Mouse (Mus musculus) intestine, postnatal 0 days (tissue): Measurements from ENCODE around the gene Rnf168. TPM values are rescaled to one million over a fixed set of nuclear protein-coding genes. Genes with fewer than 3 reads are reported as not detected.
A peak's percentile ranks its signal among the peaks of the same experiment; 100 is the strongest.

Experiments
- ATAC-seq: fragments of 200-750 bp; cut with Nextera tagmentation; 2 replicates; pipeline ENCODE4 v1.8.0; 2017; ENCODE audit warnings: mild to moderate bottlenecking, moderate TSS enrichment, moderate library complexity
- H3K27ac ChIP-seq: fragments of 300-500 bp; sonication (generic); 2 replicates; pipeline ENCODE4 v1.5.1; 2014; ENCODE audit warnings: mild to moderate bottlenecking, low read depth, low read length, moderate library complexity
- H3K27me3 ChIP-seq: fragments of 300-500 bp; sonication (generic); replicated peaks from 2 replicates; pipeline ENCODE4 v1.6.1; 2014; ENCODE audit warnings: low read length, mixed read lengths; ENCODE audit not compliant: control insufficient read depth, insufficient read depth
- H3K36me3 ChIP-seq: fragments of 300-500 bp; sonication (generic); 2 replicates; pipeline ENCODE4 v1.6.1; 2014; ENCODE audit warnings: mild to moderate bottlenecking, moderate library complexity; ENCODE audit not compliant: control insufficient read depth, insufficient read depth
- H3K4me1 ChIP-seq: fragments of 300-500 bp; sonication (generic); replicated peaks from 2 replicates; pipeline ENCODE4 v1.6.1; 2014; ENCODE audit warnings: antibody characterized with exemption, low read length, mixed read lengths; ENCODE audit not compliant: control insufficient read depth, insufficient read depth
- H3K4me2 ChIP-seq: fragments of 300-500 bp; sonication (generic); replicated peaks from 2 replicates; pipeline ENCODE4 v1.6.1; 2014; ENCODE audit warnings: low read depth, mild to moderate bottlenecking, moderate library complexity
- H3K4me3 ChIP-seq: fragments of 300-500 bp; sonication (generic); 2 replicates; pipeline ENCODE4 v1.5.1; 2014; ENCODE audit warnings: low read depth, low read length
- H3K9ac ChIP-seq: fragments of 300-500 bp; sonication (generic); 2 replicates; pipeline ENCODE4 v1.6.1; 2014; ENCODE audit warnings: mild to moderate bottlenecking, low read depth, low read length
- H3K9me3 ChIP-seq: fragments of 300-500 bp; sonication (generic); 2 replicates; pipeline ENCODE4 v1.6.1; 2016; ENCODE audit warnings: mixed run types; ENCODE audit not compliant: control insufficient read depth
- CTCF ChIP-seq: sonication (generic); IDR thresholded peaks from 2 replicates; pipeline ENCODE4 v1.5.1; 2016; ENCODE audit warnings: low read depth, mild to moderate bottlenecking, control low read depth, antibody characterized with exemption, moderate library complexity
- WGBS: fragments of 180-500 bp; shearing (Covaris S2); extraction: QIAGEN DNeasy Blood & Tissue Kit; methylation state at CpG from one replicate; pipeline ENCODE4 v1.1.7; 2014; 5-methylcytosine and 5-hydroxymethylcytosine counted together
- polyA plus RNA-seq: library from polyadenylated mRNA; unstranded; fragments of >200 nt; fragmentation: Nextera tagmentation; extraction: Ambion mirVana; gene quantifications from 2 replicates; pipeline ENCODE4 v1.2.1, GENCODE M21; 2015

The Rnf168 gene
- polyA plus RNA-seq, 1 experiment from 2014 or later, result 11.9 TPM

GRCm38 (mm10) chr16:32332040-32332555 is 54.8 kb downstream of the Rnf168 start, which contains the start of gene Ubxn7:
Gene Ubxn7, plus strand, starts transcription at chr16:32332257.
- H3K36me3 ChIP-seq, result no peaks in the 10 kb centered on the region
- peak within 1 kb of the TSS; percentile 68 for H3K4me2 ChIP-seq
- peak within 1 kb of the TSS; percentile 92 for H3K27ac ChIP-seq
- H3K4me1 ChIP-seq, result no peaks in the 10 kb centered on the region
- H3K9ac ChIP-seq, result peak within 1 kb of the TSS; percentile 86
- peak; percentile 93 for ATAC-seq
- peak within 1 kb of the TSS; percentile 88 for H3K4me3 ChIP-seq
- 0 out of 2 replicates have a peak, but pooled peaks have one; percentile 5 for TF ChIP-seq CTCF
- no peaks in the 10 kb centered on the region for H3K9me3 ChIP-seq
- WGBS, result 0% methylated on average over 49 of the region's 52 CpGs
- H3K27me3 ChIP-seq, result no peaks in the 10 kb centered on the region

- no peaks in the 10 kb centered on the region for H3K27me3 ChIP-seq
- under 1% methylated on average over 48 of the region's 54 CpGs for WGBS
- ATAC-seq, result peak; percentile 51
- no peak for TF ChIP-seq CTCF
- H3K9ac ChIP-seq, result peak overlapping the region; percentile 86
- H3K27ac ChIP-seq, result peak overlapping the region; percentile 92
- no peaks in the 10 kb centered on the region for H3K9me3 ChIP-seq
- peak overlapping the region; percentile 88 for H3K4me3 ChIP-seq
- H3K4me1 ChIP-seq, result no peaks in the 10 kb centered on the region
- no peaks in the 10 kb centered on the region for H3K36me3 ChIP-seq
- peak overlapping the region; percentile 68 for H3K4me2 ChIP-seq
Observed at GRCm38 (mm10) chr16:32332556-32333511, 55.6 kb downstream of the Rnf168 start.

- no peaks in the 10 kb centered on the region for H3K27me3 ChIP-seq
- no peaks in the 10 kb centered on the region for H3K9me3 ChIP-seq
- no peak overlapping the region for H3K4me2 ChIP-seq
- no peak overlapping the region for H3K9ac ChIP-seq
- H3K27ac ChIP-seq, result no peak overlapping the region
- no peaks in the 10 kb centered on the region for H3K36me3 ChIP-seq
- no peak for ATAC-seq
- no peaks in the 10 kb centered on the region for H3K4me1 ChIP-seq
- TF ChIP-seq CTCF, result no peak
- 89% methylated on average over 5 of the region's 5 CpGs for WGBS
- no peak overlapping the region for H3K4me3 ChIP-seq
Observed at GRCm38 (mm10) chr16:32335146-32335545, 57.9 kb downstream of the Rnf168 start.

- H3K4me1 ChIP-seq, result no peaks in the 10 kb centered on the region
- no peaks in the 10 kb centered on the region for H3K9me3 ChIP-seq
- H3K36me3 ChIP-seq, result no peaks in the 10 kb centered on the region
- H3K4me2 ChIP-seq, result no peak overlapping the region
- no peak overlapping the region for H3K4me3 ChIP-seq
- TF ChIP-seq CTCF, result no peak
- 70% methylated on average over 7 of the region's 7 CpGs for WGBS
- ATAC-seq, result no peak
- H3K9ac ChIP-seq, result no peak overlapping the region
- no peak overlapping the region for H3K27ac ChIP-seq
- H3K27me3 ChIP-seq, result no peaks in the 10 kb centered on the region
Observed at GRCm38 (mm10) chr16:32336026-32336780, 58.9 kb downstream of the Rnf168 start.

GRCm38 (mm10) chr16:32337001-32337400 is 59.7 kb downstream of the Rnf168 start:
- H3K4me3 ChIP-seq, result no peak overlapping the region
- H3K4me2 ChIP-seq, result no peak overlapping the region
- H3K36me3 ChIP-seq, result no peaks in the 10 kb centered on the region
- ATAC-seq, result no peak
- no peak overlapping the region for H3K9ac ChIP-seq
- no peaks in the 10 kb centered on the region for H3K9me3 ChIP-seq
- no peak for TF ChIP-seq CTCF
- no peaks in the 10 kb centered on the region for H3K27me3 ChIP-seq
- no peak overlapping the region for H3K27ac ChIP-seq
- no peaks in the 10 kb centered on the region for H3K4me1 ChIP-seq

DNA sequence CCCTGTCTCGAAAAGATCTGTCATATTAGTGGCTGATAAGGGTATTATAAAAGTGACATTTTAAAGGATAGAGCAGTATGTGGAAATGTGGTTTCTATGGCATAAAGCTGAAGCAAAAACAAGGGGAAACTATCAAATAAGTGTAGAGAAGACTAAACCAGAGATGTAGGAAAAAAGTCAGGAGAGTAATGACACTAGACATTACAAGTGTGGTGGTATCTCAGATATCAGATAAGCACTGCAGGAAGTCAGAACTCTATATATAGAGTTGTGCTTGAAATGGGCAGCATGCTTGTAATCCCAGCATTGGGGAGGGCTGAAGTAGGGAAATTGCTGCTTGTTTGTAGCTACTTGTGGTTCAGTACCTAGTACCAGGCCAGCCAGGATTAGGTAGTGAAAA is 63.2 kb downstream of the Rnf168 start:
- WGBS, result 36% methylated on average over 1 of the region's 1 CpGs
- ATAC-seq, result no peak
- Histone ChIP-seq H3K27ac (no peak overlapping the region), H3K4me1 (no peaks in the 10 kb centered on the region), H3K4me3 (no peak overlapping the region), H3K27me3 (no peaks in the 10 kb centered on the region), H3K4me2 (no peak overlapping the region), H3K36me3 (no peaks in the 10 kb centered on the region), H3K9me3 (no peaks in the 10 kb centered on the region), H3K9ac (no peak overlapping the region)
- no peak for TF ChIP-seq CTCF
